Comparison of ENCODE assay signal across 10 mouse cellular contexts in the genomic region with DNA sequence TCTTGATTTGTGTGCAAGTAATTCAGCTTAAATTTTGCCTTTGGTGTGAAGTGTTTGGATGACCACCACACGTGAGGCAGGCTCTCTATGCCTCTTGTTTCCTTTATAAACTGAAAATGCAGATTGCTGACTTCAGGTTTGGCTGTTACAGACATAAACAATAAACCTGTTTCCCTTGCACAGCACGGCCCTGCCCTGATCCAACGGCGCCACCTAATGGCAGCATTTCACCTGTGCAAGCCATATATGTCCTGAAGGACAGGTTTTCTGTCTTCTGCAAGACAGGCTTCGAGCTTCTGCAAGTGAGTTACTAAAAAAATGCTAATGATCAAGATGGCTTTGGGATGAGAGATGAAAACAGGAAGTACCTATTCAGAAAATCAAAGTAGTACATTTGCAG. TPM values are rescaled to one million over a fixed set of nuclear protein-coding genes. Genes with fewer than 3 reads are reported as not detected.
DNase-seq lines count a peak whose midpoint lies in the region; ATAC-seq lines count a peak whose summit lies in the region.
"Had no signal": no experiment of that assay in that cellular context is flagged by ENCODE, and none has a peak within 500 bp of the region (broad histone marks: within the 10 kb centered on the region; RNA-seq: fewer than 3 reads in every experiment).

No protein-coding gene starts in this region.

- intact Hi-C loops in heart, postnatal 14 days (cut with DNase I) = loop anchor here (5.0 kb wide), 1 partner anchor 440 kb away; no protein-coding TSS in a partner anchor
- intact Hi-C loops in left cerebral cortex, postnatal 14 days (cut with DNase I) = no loop called here

- H3K9me3 ChIP-seq in embryonic facial prominence, embryonic 11.5 days (replicated peaks; ENCODE audit: control insufficient read depth, low read length) = no peaks in the 10 kb centered on the region

- no peak overlapping the region for H3K9ac ChIP-seq in embryonic facial prominence, embryonic 11.5 days (replicated peaks; ENCODE audit: low read length)

- H3K27me3 ChIP-seq in embryonic facial prominence, embryonic 11.5 days (ENCODE audit: control insufficient read depth, insufficient read depth, low read length) = no peaks in the 10 kb centered on the region

- ATAC-seq in embryonic facial prominence, embryonic 11.5 days (replicated peaks; ENCODE audit: insufficient number of reproducible peaks, low FRiP score, low TSS enrichment, low read depth) = no peak

- H3K36me3 ChIP-seq in embryonic facial prominence, embryonic 11.5 days (replicated peaks; ENCODE audit: control insufficient read depth, insufficient read depth, low read depth, low read length) = peaks cover 2% of the 10 kb centered on the region; the same call in 1 of the 2 replicates

- no peak overlapping the region for H3K4me3 ChIP-seq in embryonic facial prominence, embryonic 11.5 days (ENCODE audit: low read depth, low read length)
- H3K4me3 ChIP-seq: erythroblast, embryonic 14.5 days had no signal

- DNase-seq in layer of hippocampus, adult 11-12 months (ENCODE audit: low spot score) = peak; percentile 79
- DNase-seq in layer of hippocampus, adult 9-11 months = no peak
- DNase-seq in adrenal gland, postnatal 14 days = peak; percentile 91
- DNase-seq in embryonic facial prominence, embryonic 11.5 days (ENCODE audit: low spot score) = peak; percentile 55
- DNase-seq in heart, postnatal 14 days = peak; percentile 78 to 88
- peak; percentile 83 to 84 for DNase-seq in left cerebral cortex, postnatal 14 days (ENCODE audit: low spot score in 2 of 2)
- peak; percentile 69 for DNase-seq in ovary, postnatal 14 days (ENCODE audit: low spot score)
- DNase-seq in thymus, postnatal 25 days = peak; percentile 81

- no peaks in the 10 kb centered on the region for H3K4me1 ChIP-seq in embryonic facial prominence, embryonic 11.5 days (ENCODE audit: control insufficient read depth, insufficient read depth, low read length)

- H3K4me2 ChIP-seq in embryonic facial prominence, embryonic 11.5 days (ENCODE audit: low read depth, low read length) = no peak overlapping the region

- 33% methylated on average over 5 of the region's 5 CpGs for WGBS in embryonic facial prominence, embryonic 11.5 days

- H3K27ac ChIP-seq in embryonic facial prominence, embryonic 11.5 days (replicated peaks; ENCODE audit: low read depth, low read length) = no peak overlapping the region

RNA-seq across cellular contexts. Expression of gene Masp2, which starts 5.4 kb away (rescaled TPM):
- 2.5 and 32.8 TPM in 2 replicates for total RNA-seq in adrenal gland, postnatal 14 days (2021)
- polyA plus RNA-seq in embryonic facial prominence, embryonic 11.5 days (2014; fragmentation: Nextera tagmentation; extraction: Ambion mirVana) = not detected in 2 replicates
- under 1 TPM; 0.32 to 0.43 TPM for total RNA-seq in heart, postnatal 14 days (2021)
- total RNA-seq in left cerebral cortex, postnatal 14 days (2021) = 1 to 10 TPM; 1.1 to 1.4 TPM

RNA-seq across cellular contexts. Expression of gene Srm, which starts 16.5 kb away (rescaled TPM):
- 69.7 and 92.4 TPM in 2 replicates for total RNA-seq in adrenal gland, postnatal 14 days (2021)
- polyA plus RNA-seq in embryonic facial prominence, embryonic 11.5 days (2014; fragmentation: Nextera tagmentation; extraction: Ambion mirVana) = 172 and 187 TPM in 2 replicates
- 10 to 100 TPM; 14.3 to 19.8 TPM for total RNA-seq in heart, postnatal 14 days (2021)
- total RNA-seq in left cerebral cortex, postnatal 14 days (2021) = 10 to 100 TPM; 85.8 to 92.2 TPM

RNA-seq across cellular contexts. Expression of gene Tardbp, which starts 19.1 kb away (rescaled TPM):
- total RNA-seq in adrenal gland, postnatal 14 days (2021) = 290 and 302 TPM in 2 replicates
- 206 and 240 TPM in 2 replicates for polyA plus RNA-seq in embryonic facial prominence, embryonic 11.5 days (2014; fragmentation: Nextera tagmentation; extraction: Ambion mirVana)
- total RNA-seq in heart, postnatal 14 days (2021) = 100 to 1,000 TPM; 136 to 161 TPM
- 100 to 1,000 TPM; 178 to 201 TPM for total RNA-seq in left cerebral cortex, postnatal 14 days (2021)

RNA-seq across cellular contexts. Expression of gene Gm572, which starts 35.4 kb away (rescaled TPM):
- not detected in 2 replicates for total RNA-seq in adrenal gland, postnatal 14 days (2021)
- not detected in 2 replicates for polyA plus RNA-seq in embryonic facial prominence, embryonic 11.5 days (2014; fragmentation: Nextera tagmentation; extraction: Ambion mirVana)
- 1 to 10 TPM; 3.1 to 4.0 TPM for total RNA-seq in heart, postnatal 14 days (2021)
- under 1 TPM in 1 of 2 experiments, not detected in 1; 0.26 TPM for total RNA-seq in left cerebral cortex, postnatal 14 days (2021)
- polyA plus RNA-seq: erythroblast, embryonic 14.5 days; neural tube, embryonic 14.5 days had no signal

RNA-seq across cellular contexts. Expression of gene Exosc10, which starts 49.5 kb away (rescaled TPM):
- 49.5 and 56.3 TPM in 2 replicates for total RNA-seq in adrenal gland, postnatal 14 days (2021)
- 109 and 114 TPM in 2 replicates for polyA plus RNA-seq in embryonic facial prominence, embryonic 11.5 days (2014; fragmentation: Nextera tagmentation; extraction: Ambion mirVana)
- 10 to 100 TPM; 45.7 to 46.5 TPM for total RNA-seq in heart, postnatal 14 days (2021)
- total RNA-seq in left cerebral cortex, postnatal 14 days (2021) = 10 to 100 TPM; 46.2 to 48.0 TPM
